Mouse (Mus musculus) liver, adult 2 months (tissue): ENCODE measurements around the gene Cdh1.

Experiments
- CTCF ChIP-seq: fragments of 200-500 bp; IDR thresholded peaks from 2 replicates; pipeline ENCODE4 v1.5.1; 2011; ENCODE audit warnings: low read depth, low read length, control low read depth
- POLR2A ChIP-seq: fragments of 200-500 bp; IDR thresholded peaks from 2 replicates; pipeline ENCODE4 v1.6.1; 2011; ENCODE audit warnings: low read length, control low read depth; ENCODE audit not compliant: insufficient read depth; ENCODE audit errors: extremely low read depth

DNA sequence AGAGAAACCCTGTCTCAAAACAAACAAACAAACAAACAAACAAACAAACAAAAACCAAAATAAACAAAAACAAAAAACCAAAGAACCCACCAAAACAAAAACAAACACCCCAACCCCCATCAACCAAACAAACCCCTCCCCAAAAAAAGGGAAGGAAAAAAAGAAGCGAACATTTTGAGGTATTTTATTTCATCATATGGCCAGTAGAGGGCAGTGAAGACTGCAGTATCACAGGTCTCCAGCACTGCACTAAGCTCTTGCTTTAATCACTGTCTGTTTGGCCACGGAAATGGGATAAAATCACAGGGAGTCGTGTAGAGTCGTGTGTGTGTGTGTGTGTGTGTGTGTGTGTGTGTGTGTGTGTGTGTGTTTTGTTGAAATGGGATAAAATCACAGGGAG lies 84.3 kb downstream of the Cdh1 start:
- peak; percentile 44 for TF ChIP-seq CTCF
- TF ChIP-seq POLR2A, result no peak
